Mouse (Mus musculus): ENCODE measurements at regions not wholly inside any gene's neighbourhood (a gene's known extent, or its start where the extent isn't known, plus 50 kb on each side); places are given as distances from the start of the nearest gene placed in this dataset.

DNA sequence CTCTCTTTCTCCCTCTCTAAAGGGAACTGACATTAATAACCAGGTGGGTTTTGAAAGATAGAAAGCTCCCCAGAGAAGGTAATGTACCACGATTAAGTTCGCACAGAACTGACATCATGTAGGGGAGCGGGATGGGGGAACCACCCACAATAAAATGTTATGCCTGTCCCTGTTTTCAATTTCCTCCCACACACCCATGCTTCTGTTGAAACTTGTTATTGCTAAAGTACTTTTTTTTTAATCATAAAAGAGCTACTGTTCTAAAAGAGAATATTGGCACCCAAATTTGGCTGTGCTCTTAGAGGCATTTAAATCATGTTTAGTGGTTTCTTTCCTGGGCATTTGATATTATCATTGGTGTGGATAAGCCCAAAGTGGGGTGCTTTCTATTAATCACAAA lies 82.6 kb upstream of the Phactr1 start:
- Histone ChIP-seq H3K36me3 (no peaks in the 10 kb centered on the region), H3K4me1 (peaks cover 3% of the 10 kb centered on the region; the same call in 1 of the 2 replicates), H3K9ac (replicated peaks) (no peak overlapping the region), H3K4me2 (no peak overlapping the region), H3K27ac (replicated peaks) (no peak overlapping the region), H3K27me3 (replicated peaks) (no peaks in the 10 kb centered on the region), H3K4me3 (replicated peaks) (no peak overlapping the region), H3K9me3 (replicated peaks) (no peaks in the 10 kb centered on the region)
- WGBS: 60% methylated on average over 3 of the region's 3 CpGs
- ATAC-seq (ENCODE audit: low FRiP score): no peak

DNA sequence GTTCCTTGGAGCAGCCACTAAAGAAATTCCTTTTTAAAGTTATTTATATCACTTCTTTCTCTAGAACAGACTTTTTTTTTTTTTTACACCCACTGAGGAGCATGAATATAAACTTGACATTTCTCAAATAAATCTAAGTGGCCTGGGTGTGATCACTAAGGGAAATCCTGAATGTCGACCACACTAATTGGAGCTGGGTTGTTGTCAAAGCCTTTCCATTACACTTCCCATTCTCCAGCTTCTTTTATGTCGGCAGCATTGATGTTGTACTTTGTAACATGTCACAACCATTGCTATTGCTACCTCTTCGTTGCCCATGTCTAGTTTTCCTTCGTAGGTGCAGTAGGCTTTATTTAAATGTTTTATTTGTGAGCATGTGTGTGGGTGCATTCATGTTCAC lies 77.1 kb upstream of the Phactr1 start:
- Histone ChIP-seq H3K27ac (replicated peaks) (no peak overlapping the region), H3K9ac (replicated peaks) (no peak overlapping the region), H3K36me3 (no peaks in the 10 kb centered on the region), H3K9me3 (replicated peaks) (no peaks in the 10 kb centered on the region), H3K4me1 (no peaks in the 10 kb centered on the region), H3K27me3 (replicated peaks) (no peaks in the 10 kb centered on the region), H3K4me2 (no peak overlapping the region), H3K4me3 (replicated peaks) (no peak overlapping the region)
- ATAC-seq (ENCODE audit: low FRiP score): no peak
- 77% methylated on average over 4 of the region's 4 CpGs for WGBS

DNA sequence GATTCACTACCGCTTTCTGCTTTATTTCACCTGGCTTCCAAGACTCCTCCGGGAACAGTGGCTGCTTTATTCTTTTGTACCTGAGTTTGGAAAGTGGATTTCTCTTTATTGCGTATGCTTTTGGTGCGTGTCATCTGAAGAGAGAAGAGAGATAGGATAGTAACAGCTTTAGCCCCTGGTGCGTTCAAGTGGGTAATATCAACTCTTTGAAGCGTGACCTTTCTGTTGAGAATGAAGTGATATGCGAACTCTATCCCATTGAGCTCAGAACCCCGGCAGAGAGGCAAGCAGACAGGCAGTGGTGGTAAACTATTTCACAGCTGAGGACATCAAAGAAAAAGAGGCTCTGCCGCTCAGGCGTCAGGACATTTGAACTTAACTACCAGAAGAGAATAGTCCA lies 72.7 kb upstream of the Phactr1 start:
- H3K4me2 ChIP-seq: no peak overlapping the region
- WGBS: 41% methylated on average over 10 of the region's 10 CpGs
- H3K9ac ChIP-seq (replicated peaks): no peak overlapping the region
- H3K27me3 ChIP-seq (replicated peaks): no peaks in the 10 kb centered on the region
- no peak overlapping the region for H3K4me3 ChIP-seq (replicated peaks)
- H3K9me3 ChIP-seq (replicated peaks): no peaks in the 10 kb centered on the region
- no peaks in the 10 kb centered on the region for H3K36me3 ChIP-seq
- H3K4me1 ChIP-seq: no peaks in the 10 kb centered on the region
- no peak overlapping the region for H3K27ac ChIP-seq (replicated peaks)
- ATAC-seq (ENCODE audit: low FRiP score): no peak

DNA sequence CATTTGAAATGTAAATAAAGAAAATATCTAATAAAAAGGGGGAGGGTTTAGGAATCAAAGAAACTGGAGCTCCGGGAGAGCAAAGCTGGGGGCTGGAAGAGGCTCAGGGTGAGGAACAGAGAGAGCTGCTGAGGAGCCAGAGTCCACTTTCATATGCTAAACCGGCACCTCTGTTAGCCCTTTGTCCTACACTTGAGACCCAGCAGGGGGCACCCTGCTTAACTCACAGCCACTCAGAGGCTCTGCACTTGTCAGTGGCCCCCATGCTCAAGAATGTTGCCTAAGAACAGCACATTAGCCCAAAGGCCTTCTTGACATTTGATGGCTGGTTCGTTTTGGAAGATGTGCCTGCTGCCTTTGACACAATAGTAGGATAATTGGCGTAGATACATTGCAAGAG lies 71.5 kb upstream of the Phactr1 start:
- 31% methylated on average over 4 of the region's 4 CpGs for WGBS
- Histone ChIP-seq H3K36me3 (no peaks in the 10 kb centered on the region), H3K9me3 (replicated peaks) (no peaks in the 10 kb centered on the region), H3K27me3 (replicated peaks) (no peaks in the 10 kb centered on the region), H3K9ac (replicated peaks) (no peak overlapping the region), H3K4me2 (no peak overlapping the region), H3K27ac (replicated peaks) (no peak overlapping the region), H3K4me1 (no peaks in the 10 kb centered on the region), H3K4me3 (replicated peaks) (no peak overlapping the region)
- ATAC-seq (ENCODE audit: low FRiP score): no peak

DNA sequence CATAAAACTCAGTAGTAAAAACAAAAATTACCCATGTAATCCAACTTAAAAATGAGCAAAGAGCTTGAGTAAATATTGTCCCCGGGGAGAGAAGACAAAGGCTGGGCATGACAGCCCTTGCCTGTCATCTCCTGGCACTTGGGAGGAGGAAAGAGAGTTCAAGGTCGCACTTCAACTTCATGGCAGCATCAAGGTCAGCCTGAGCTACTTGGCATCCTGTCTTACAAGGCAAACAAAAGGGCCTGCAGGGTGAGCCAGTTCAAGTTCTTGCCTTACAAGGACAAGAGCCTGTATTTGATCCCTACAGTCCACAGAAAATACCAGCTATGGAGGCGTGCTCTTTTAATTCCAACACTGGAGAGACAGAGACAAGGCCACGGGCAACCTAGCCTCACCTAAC lies 67.1 kb upstream of the Phactr1 start:
- no peaks in the 10 kb centered on the region for H3K9me3 ChIP-seq (replicated peaks)
- no peak overlapping the region for H3K4me3 ChIP-seq (replicated peaks)
- 89% methylated on average over 4 of the region's 4 CpGs for WGBS
- ATAC-seq (ENCODE audit: low FRiP score): no peak
- H3K27ac ChIP-seq (replicated peaks): no peak overlapping the region
- H3K4me2 ChIP-seq: no peak overlapping the region
- no peak overlapping the region for H3K9ac ChIP-seq (replicated peaks)
- no peaks in the 10 kb centered on the region for H3K36me3 ChIP-seq
- no peaks in the 10 kb centered on the region for H3K4me1 ChIP-seq
- H3K27me3 ChIP-seq (replicated peaks): no peaks in the 10 kb centered on the region

DNA sequence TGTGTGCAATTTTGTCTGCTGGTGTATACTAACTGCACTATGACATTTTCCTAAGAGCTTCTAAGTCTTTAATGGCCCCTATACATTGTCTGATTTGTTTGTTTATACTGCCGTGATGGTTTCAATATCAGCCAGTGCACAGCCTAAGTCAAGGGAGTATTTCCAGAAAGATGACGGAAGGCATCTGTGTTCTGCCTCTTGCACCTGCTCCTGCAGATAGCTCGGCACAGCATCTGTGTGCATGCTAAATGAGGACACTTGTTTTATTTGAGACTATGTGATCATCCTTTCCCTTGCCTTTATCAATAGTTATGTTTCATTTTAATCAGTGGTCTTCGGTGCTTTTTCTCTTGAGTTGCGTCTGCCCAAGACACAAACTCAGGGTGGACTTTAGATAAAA lies 64.6 kb upstream of the Phactr1 start:
- 76% methylated on average over 5 of the region's 5 CpGs for WGBS
- no peak overlapping the region for H3K27ac ChIP-seq (replicated peaks)
- H3K36me3 ChIP-seq: no peaks in the 10 kb centered on the region
- H3K4me3 ChIP-seq (replicated peaks): no peak overlapping the region
- no peaks in the 10 kb centered on the region for H3K4me1 ChIP-seq
- H3K9ac ChIP-seq (replicated peaks): no peak overlapping the region
- H3K27me3 ChIP-seq (replicated peaks): no peaks in the 10 kb centered on the region
- H3K9me3 ChIP-seq (replicated peaks): no peaks in the 10 kb centered on the region
- no peak for ATAC-seq (ENCODE audit: low FRiP score)
- no peak overlapping the region for H3K4me2 ChIP-seq

DNA sequence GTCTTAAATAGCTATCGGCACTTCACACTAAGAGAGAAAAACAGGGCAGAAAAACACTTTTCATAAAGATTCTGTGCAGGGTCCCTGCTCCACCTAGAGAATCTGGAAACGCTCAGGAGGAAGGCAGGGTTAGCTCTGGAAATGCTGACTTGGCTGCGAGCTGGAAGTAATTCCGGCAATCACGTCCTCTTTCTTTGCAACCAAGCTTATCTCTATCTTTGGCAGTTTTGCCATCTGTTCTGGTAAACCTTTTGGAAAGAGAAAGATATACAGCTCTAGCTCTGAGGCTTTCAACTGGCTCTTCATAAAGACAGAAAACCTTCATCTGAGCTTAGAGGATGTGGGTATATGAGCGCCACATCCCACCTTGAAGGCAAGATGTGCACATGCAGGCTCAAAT lies 63.2 kb upstream of the Phactr1 start:
- Histone ChIP-seq H3K27ac (replicated peaks) (no peak overlapping the region), H3K9me3 (replicated peaks) (no peaks in the 10 kb centered on the region), H3K4me1 (no peaks in the 10 kb centered on the region), H3K4me2 (no peak overlapping the region), H3K4me3 (replicated peaks) (no peak overlapping the region), H3K27me3 (replicated peaks) (no peaks in the 10 kb centered on the region), H3K36me3 (no peaks in the 10 kb centered on the region), H3K9ac (replicated peaks) (no peak overlapping the region)
- 96% methylated on average over 6 of the region's 6 CpGs for WGBS
- ATAC-seq (ENCODE audit: low FRiP score): no peak

DNA sequence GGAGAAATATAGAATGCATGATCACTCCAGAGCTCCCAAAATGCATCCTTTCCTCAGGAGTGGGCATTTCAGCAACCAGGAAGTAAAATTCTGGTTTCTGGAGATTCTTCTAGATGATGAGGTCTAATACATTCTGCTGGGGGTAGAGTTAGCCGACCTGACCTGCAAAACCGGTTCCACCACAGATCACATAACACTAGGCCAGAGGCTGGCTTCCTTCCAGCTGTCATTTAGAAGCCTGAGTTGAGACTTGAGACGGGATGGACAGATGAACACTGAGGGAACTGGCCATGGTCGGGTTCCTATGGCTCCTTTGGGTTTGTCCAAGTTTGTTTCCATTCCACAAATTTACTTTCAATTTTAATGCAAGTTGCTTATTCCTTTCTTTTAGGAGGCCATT lies 62.6 kb upstream of the Phactr1 start:
- no peak for ATAC-seq (ENCODE audit: low FRiP score)
- Histone ChIP-seq H3K4me3 (replicated peaks) (no peak overlapping the region), H3K27me3 (replicated peaks) (no peaks in the 10 kb centered on the region), H3K4me1 (no peaks in the 10 kb centered on the region), H3K4me2 (no peak overlapping the region), H3K36me3 (no peaks in the 10 kb centered on the region), H3K9ac (replicated peaks) (no peak overlapping the region), H3K9me3 (replicated peaks) (no peaks in the 10 kb centered on the region), H3K27ac (replicated peaks) (no peak overlapping the region)
- 70% methylated on average over 4 of the region's 4 CpGs for WGBS

DNA sequence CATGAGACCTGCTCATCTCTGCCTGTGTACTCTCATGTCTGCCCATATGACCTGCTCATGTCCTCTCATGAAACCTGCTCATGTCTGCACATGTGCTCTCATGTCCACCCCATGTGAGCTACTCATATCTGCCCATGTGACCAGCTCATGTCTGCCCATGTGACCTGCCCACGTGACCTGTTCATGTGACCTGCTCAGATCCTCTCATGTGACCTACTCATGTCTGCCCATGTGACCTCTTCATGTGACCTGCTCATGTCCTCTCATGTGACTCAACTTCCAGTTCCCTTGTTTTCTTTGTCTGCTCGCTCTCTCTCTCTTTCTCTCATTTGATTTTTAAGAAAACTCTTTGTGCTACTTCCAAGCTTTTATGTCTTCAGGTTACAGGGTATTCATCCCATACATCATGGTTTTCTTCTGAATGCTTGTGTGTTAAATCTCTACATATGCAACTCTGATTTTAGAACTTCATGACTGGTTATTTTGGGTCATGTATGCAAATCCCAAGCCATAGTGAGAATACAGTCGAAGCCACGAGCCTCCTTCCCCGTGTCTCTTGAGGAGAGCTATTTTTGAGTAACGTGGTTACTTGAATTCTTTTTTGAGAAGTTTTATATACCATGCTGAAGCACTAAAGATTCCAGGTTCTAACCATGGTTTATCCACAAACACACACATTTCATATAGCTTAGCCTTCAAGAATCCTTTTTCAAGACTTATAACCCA lies 60.7 kb upstream of the Phactr1 start:
- H3K4me2 ChIP-seq: no peak overlapping the region
- H3K4me3 ChIP-seq (replicated peaks): no peak overlapping the region
- H3K36me3 ChIP-seq: no peaks in the 10 kb centered on the region
- no peak overlapping the region for H3K9ac ChIP-seq (replicated peaks)
- H3K4me1 ChIP-seq: no peaks in the 10 kb centered on the region
- ATAC-seq (ENCODE audit: low FRiP score): no peak
- H3K9me3 ChIP-seq (replicated peaks): no peaks in the 10 kb centered on the region
- WGBS: 96% methylated on average over 6 of the region's 6 CpGs
- no peak overlapping the region for H3K27ac ChIP-seq (replicated peaks)
- H3K27me3 ChIP-seq (replicated peaks): no peaks in the 10 kb centered on the region

DNA sequence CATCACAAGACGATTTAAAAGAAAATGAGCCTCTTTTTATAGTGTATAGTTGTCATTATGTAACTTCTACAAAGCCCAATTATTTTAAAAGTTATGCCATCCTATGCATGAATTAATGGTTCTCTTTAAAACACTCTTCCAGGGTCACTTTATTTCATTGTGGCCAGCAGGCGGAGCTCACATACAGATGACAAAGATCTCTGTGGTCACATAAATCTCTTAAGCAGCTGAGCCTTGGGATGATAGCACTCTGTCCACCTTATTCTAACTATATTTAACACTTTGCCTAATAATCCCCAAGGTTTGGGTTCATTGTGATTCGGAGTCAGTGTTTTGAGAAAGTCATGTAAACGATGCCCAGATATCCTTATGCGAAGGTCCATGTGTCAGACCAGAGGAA lies 56.9 kb upstream of the Phactr1 start:
- H3K9me3 ChIP-seq (replicated peaks): no peaks in the 10 kb centered on the region
- ATAC-seq (ENCODE audit: low FRiP score): no peak
- no peak overlapping the region for H3K27ac ChIP-seq (replicated peaks)
- no peaks in the 10 kb centered on the region for H3K27me3 ChIP-seq (replicated peaks)
- WGBS: 53% methylated on average over 5 of the region's 5 CpGs
- no peak overlapping the region for H3K4me2 ChIP-seq
- no peaks in the 10 kb centered on the region for H3K36me3 ChIP-seq
- H3K4me3 ChIP-seq (replicated peaks): no peak overlapping the region
- no peak overlapping the region for H3K9ac ChIP-seq (replicated peaks)
- H3K4me1 ChIP-seq: no peaks in the 10 kb centered on the region

All from neural tube, embryonic 15.5 days (tissue).